Mouse (Mus musculus) stomach, embryonic 15.5 days (tissue): ENCODE measurements around the gene Vps13c. TPM values are rescaled to one million over a fixed set of nuclear protein-coding genes. Genes with fewer than 3 reads are reported as not detected.

ENCODE experiments used
- ATAC-seq: fragments of 200-750 bp; cut with Nextera tagmentation; 2 replicates; pipeline ENCODE4 v1.8.0; 2017; ENCODE audit warnings: low read depth, moderate number of reproducible peaks, moderate TSS enrichment; ENCODE audit not compliant: insufficient read depth, low FRiP score
- H3K27ac ChIP-seq: fragments of 300-500 bp; sonication (generic); 2 replicates; pipeline ENCODE4 v1.5.1; 2015; ENCODE audit warnings: mild to moderate bottlenecking, inconsistent platforms
- H3K27me3 ChIP-seq: fragments of 300-500 bp; sonication (generic); replicated peaks from 2 replicates; pipeline ENCODE4 v1.6.1; 2015; ENCODE audit warnings: inconsistent platforms
- H3K36me3 ChIP-seq: fragments of 300-500 bp; sonication (generic); 2 replicates; pipeline ENCODE4 v1.6.1; 2015; ENCODE audit warnings: inconsistent platforms
- H3K4me1 ChIP-seq: fragments of 300-500 bp; sonication (generic); 2 replicates; pipeline ENCODE4 v1.6.1; 2015; ENCODE audit warnings: inconsistent platforms
- H3K4me2 ChIP-seq: fragments of 300-500 bp; sonication (generic); 2 replicates; pipeline ENCODE4 v1.6.1; 2015; ENCODE audit warnings: mild to moderate bottlenecking, inconsistent platforms
- H3K4me3 ChIP-seq: fragments of 300-500 bp; sonication (generic); replicated peaks from 2 replicates; pipeline ENCODE4 v1.5.1; 2015; ENCODE audit warnings: inconsistent platforms
- H3K9ac ChIP-seq: fragments of 300-500 bp; sonication (generic); 2 replicates; pipeline ENCODE4 v1.6.1; 2015; ENCODE audit warnings: inconsistent platforms
- H3K9me3 ChIP-seq: fragments of 300-500 bp; sonication (generic); 2 replicates; pipeline ENCODE4 v1.6.1; 2016; ENCODE audit warnings: inconsistent platforms
- WGBS: fragments of 180-500 bp; shearing (Covaris S2); methylation state at CpG from one replicate; pipeline ENCODE4 v1.1.7; 2015; 5-methylcytosine and 5-hydroxymethylcytosine counted together
- polyA plus RNA-seq: library from polyadenylated mRNA; unstranded; fragments of >200 nt; fragmentation: Nextera tagmentation; extraction: Ambion mirVana; gene quantifications from 2 replicates; pipeline ENCODE4 v1.2.1, GENCODE M21; 2015

Gene Vps13c
- polyA plus RNA-seq, 1 experiment from 2014 or later = 6.7 TPM

- Histone ChIP-seq H3K9me3 (no peaks in the 10 kb centered on the region), H3K4me2 (no peak overlapping the region), H3K36me3 (no peaks in the 10 kb centered on the region), H3K9ac (no peak overlapping the region), H3K27me3 (no peaks in the 10 kb centered on the region), H3K4me3 (no peak overlapping the region), H3K4me1 (no peaks in the 10 kb centered on the region), H3K27ac (no peak overlapping the region)
- WGBS = 82% methylated on average over 12 of the region's 12 CpGs
- ATAC-seq = no peak
These were observed 56.6 kb downstream of the Vps13c start for GRCm38 (mm10) chr9:67896646-67897295.

DNA sequence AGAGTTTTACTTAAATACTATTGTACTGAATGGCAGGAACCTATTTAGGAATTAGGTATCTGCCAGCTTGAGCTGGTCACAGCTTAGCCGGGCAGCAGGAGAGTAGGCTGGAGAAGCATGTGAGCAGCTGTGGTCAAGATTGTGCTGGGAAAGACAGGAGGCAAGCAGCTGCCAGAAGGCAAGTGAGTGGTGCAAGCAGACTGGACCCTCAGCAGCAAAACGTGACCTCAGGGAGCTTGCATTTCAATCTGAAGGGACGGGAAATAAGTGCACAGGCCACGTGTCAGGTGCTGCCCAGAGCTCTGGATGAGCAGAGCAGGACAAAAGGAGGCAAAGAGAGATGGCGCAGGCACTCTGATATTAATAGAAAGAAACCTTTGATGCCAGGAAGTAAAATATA, 60.2 kb downstream of the Vps13c start:
- Histone ChIP-seq H3K4me3 (no peak overlapping the region), H3K36me3 (no peaks in the 10 kb centered on the region), H3K27me3 (no peaks in the 10 kb centered on the region), H3K4me1 (no peaks in the 10 kb centered on the region), H3K4me2 (no peak overlapping the region), H3K27ac (no peak overlapping the region), H3K9ac (no peak overlapping the region), H3K9me3 (no peaks in the 10 kb centered on the region)
- ATAC-seq = no peak
- 80% methylated on average over 5 of the region's 5 CpGs for WGBS

DNA sequence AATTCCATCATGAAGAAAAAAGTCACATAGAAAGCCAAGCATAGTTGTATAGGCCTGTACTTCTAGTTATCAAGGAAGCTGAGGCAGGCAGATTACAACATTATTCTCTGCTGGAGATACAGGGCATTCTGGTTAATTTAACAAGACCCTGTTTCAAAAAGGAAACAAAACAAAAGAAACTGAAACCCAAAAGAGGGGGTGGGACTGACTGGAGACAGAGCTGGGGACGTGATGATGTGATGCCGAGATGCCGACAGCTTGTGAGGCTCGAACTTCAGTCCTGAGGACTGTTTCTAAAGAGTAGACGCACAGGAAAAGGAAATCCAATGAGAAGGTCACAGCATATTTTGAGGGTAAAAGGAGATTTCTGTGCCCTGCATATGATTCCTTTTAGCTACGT, 64.2 kb downstream of the Vps13c start:
- no peaks in the 10 kb centered on the region for H3K4me1 ChIP-seq
- H3K9ac ChIP-seq = no peak overlapping the region
- no peaks in the 10 kb centered on the region for H3K27me3 ChIP-seq
- no peak overlapping the region for H3K27ac ChIP-seq
- WGBS = 88% methylated on average over 6 of the region's 6 CpGs
- H3K4me2 ChIP-seq = no peak overlapping the region
- ATAC-seq = no peak
- H3K9me3 ChIP-seq = no peaks in the 10 kb centered on the region
- peaks cover 4% of the 10 kb centered on the region for H3K36me3 ChIP-seq
- no peak overlapping the region for H3K4me3 ChIP-seq

DNA sequence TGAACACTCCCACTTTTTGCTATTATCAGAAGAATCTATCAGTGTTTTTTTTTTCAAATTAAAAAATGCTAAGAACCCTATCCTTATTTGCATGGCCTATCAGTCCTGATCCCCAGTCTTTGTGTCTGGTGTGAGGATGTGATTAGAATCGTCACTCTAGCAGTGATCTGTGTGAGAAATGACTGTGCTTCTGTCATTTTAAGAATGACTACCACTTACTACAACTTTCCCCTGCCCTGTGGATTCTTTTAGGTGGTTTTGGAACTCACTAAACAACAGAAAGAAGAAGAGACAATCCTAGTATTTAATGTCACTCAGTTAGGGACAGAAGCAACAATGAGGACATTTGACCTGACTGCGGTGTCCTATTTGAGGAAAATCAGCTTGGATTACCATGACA, 65.3 kb downstream of the Vps13c start:
- no peaks in the 10 kb centered on the region for H3K4me1 ChIP-seq
- no peak overlapping the region for H3K4me3 ChIP-seq
- H3K36me3 ChIP-seq = peaks cover 14% of the 10 kb centered on the region
- no peaks in the 10 kb centered on the region for H3K27me3 ChIP-seq
- 88% methylated on average over 2 of the region's 2 CpGs for WGBS
- H3K4me2 ChIP-seq = no peak overlapping the region
- no peak for ATAC-seq
- no peak overlapping the region for H3K9ac ChIP-seq
- no peak overlapping the region for H3K27ac ChIP-seq
- H3K9me3 ChIP-seq = no peaks in the 10 kb centered on the region

- Histone ChIP-seq H3K27ac (no peak overlapping the region), H3K4me3 (no peak overlapping the region), H3K4me1 (no peaks in the 10 kb centered on the region), H3K9me3 (no peaks in the 10 kb centered on the region), H3K27me3 (no peaks in the 10 kb centered on the region), H3K4me2 (no peak overlapping the region), H3K36me3 (peaks cover 17% of the 10 kb centered on the region), H3K9ac (no peak overlapping the region)
- 85% methylated on average over 7 of the region's 7 CpGs for WGBS
- ATAC-seq = no peak
These were observed 74.5 kb downstream of the Vps13c start for GRCm38 (mm10) chr9:67914681-67915080.

DNA sequence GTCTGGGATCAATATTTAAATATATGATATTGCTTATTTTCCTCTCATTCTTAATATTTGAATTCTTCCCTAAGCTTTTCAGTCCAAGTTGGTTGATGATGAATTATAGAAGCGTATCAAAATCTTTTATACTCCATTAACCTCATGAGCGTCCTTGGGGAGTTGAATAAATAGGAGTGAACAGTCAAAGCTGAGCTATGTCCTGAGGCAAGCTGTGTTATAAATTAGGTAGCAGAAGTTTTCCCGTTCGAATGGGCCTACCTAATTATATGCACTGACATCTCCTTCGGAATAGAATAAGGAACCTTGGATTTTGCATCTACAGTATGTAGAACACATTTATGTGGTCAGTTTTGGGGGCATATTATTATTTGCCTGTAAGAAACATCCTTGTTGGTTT, 82.2 kb downstream of the Vps13c start:
- WGBS = 90% methylated on average over 5 of the region's 5 CpGs
- H3K4me2 ChIP-seq = no peak overlapping the region
- no peaks in the 10 kb centered on the region for H3K9me3 ChIP-seq
- no peak for ATAC-seq
- H3K36me3 ChIP-seq = peaks cover 5% of the 10 kb centered on the region; the same call in 1 of the 2 replicates
- no peak overlapping the region for H3K4me3 ChIP-seq
- no peak overlapping the region for H3K9ac ChIP-seq
- no peak overlapping the region for H3K27ac ChIP-seq
- H3K4me1 ChIP-seq = no peaks in the 10 kb centered on the region
- H3K27me3 ChIP-seq = no peaks in the 10 kb centered on the region

DNA sequence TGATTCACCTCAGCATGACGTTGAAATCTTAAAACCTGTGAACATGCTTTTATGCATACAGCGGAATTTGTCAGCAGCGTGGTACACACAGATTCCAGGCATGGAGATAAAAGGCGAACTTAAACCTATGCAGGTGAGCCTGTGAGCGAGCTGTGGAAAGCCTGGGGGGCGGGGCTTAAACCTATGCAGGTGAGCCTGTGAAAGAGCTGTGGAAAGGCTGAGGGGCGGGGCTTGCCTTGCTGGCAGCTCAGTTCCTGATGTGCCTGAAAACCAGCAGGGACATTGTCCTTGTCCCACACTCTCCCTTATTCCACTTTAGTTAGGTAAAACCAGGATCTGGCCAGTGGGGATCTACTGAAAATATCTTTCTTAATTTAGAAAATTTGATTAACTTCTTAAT, 90.4 kb downstream of the Vps13c start:
- ATAC-seq = peak; percentile 63; the same call in 1 of the 2 replicates
- H3K9ac ChIP-seq = no peak overlapping the region
- no peaks in the 10 kb centered on the region for H3K4me1 ChIP-seq
- no peaks in the 10 kb centered on the region for H3K27me3 ChIP-seq
- no peak overlapping the region for H3K4me2 ChIP-seq
- 62% methylated on average over 7 of the region's 7 CpGs for WGBS
- no peaks in the 10 kb centered on the region for H3K9me3 ChIP-seq
- H3K4me3 ChIP-seq = no peak overlapping the region
- H3K36me3 ChIP-seq = no peaks in the 10 kb centered on the region
- no peak overlapping the region for H3K27ac ChIP-seq

DNA sequence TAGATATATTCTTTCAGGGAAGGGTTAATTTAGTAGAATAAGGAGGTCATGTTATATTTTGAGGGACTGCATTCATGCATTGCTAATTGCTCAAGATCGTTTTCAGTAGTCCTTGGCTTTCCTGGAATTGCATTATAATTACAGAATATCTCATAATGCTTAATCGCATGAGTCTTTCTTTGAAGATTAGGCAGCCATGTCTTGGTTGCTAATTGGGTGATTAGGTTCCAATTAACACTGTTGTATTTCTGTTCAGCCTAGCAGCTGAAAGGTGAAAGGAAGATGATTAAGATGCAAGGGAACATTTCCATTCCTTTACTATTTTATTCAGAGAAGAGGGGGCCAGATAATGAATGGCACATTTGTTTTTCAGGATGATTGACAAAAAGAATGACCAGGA, 97.1 kb downstream of the Vps13c start:
- ATAC-seq = no peak
- no peak overlapping the region for H3K4me2 ChIP-seq
- WGBS = 90% methylated on average over 2 of the region's 2 CpGs
- no peak overlapping the region for H3K27ac ChIP-seq
- H3K36me3 ChIP-seq = 0 out of 2 replicates have a peak, but pooled peaks cover 4% of the 10 kb centered on the region
- no peaks in the 10 kb centered on the region for H3K4me1 ChIP-seq
- no peaks in the 10 kb centered on the region for H3K27me3 ChIP-seq
- H3K9ac ChIP-seq = no peak overlapping the region
- H3K4me3 ChIP-seq = no peak overlapping the region
- H3K9me3 ChIP-seq = no peaks in the 10 kb centered on the region

DNA sequence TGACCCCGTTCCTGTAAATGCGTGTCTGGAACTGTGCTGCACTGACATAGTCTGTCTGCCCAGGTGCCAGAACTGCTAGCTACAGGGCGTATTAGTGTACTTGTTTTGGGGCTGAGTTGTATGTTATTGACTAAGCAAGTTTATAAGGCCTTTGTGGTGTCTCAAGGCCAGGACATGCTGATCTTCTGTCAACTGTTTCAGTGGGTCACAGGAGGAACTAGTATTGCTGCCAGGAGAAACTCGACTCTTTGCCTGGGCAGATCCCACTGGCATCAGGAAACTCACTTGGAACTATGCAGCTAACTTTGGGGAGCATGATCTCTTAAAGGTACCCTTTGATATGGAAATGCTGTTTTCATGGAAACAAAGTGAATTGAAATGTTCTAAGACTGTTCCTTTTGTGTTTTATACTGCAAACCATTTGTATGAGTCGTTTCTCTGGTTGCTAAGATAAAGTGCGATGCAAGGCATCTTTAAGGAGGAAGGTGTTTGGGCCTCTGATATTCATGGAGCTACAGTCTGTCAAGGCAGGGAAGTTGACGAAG, 115.3 kb downstream of the Vps13c start:
- no peaks in the 10 kb centered on the region for H3K4me1 ChIP-seq
- H3K9ac ChIP-seq = no peak overlapping the region
- no peaks in the 10 kb centered on the region for H3K27me3 ChIP-seq
- WGBS = 80% methylated on average over 7 of the region's 7 CpGs
- H3K4me2 ChIP-seq = no peak overlapping the region
- no peak overlapping the region for H3K27ac ChIP-seq
- H3K36me3 ChIP-seq = peaks cover 15% of the 10 kb centered on the region
- H3K9me3 ChIP-seq = no peaks in the 10 kb centered on the region
- ATAC-seq = no peak
- no peak overlapping the region for H3K4me3 ChIP-seq

GRCm38 (mm10) chr9:67961953-67962352, 121.8 kb downstream of the Vps13c start:
- Histone ChIP-seq H3K36me3 (peaks cover 13% of the 10 kb centered on the region), H3K9ac (no peak overlapping the region), H3K9me3 (no peaks in the 10 kb centered on the region), H3K27ac (no peak overlapping the region), H3K4me1 (no peaks in the 10 kb centered on the region), H3K27me3 (no peaks in the 10 kb centered on the region), H3K4me3 (no peak overlapping the region), H3K4me2 (no peak overlapping the region)
- 78% methylated on average over 5 of the region's 5 CpGs for WGBS
- no peak for ATAC-seq

DNA sequence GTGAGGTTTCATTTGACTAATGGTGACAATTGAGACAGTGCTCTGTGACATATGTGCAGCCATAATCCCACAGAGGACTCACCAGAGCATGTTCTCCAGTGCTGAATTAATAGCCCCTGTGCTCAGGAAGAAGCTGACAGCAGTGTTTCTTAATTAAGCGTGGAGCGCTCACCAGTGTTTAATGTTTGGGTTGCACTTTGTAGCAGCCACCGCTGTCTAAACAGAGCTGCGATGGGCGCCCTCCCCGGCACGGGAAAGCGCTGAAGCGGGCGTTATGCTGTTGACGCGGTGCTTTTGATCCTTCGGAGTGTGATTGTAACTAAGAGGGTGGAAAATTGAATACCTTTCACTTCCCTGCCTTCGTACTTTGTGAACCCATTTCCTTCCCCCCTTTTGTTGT, 125.7 kb downstream of the Vps13c start:
- Histone ChIP-seq H3K9ac (no peak overlapping the region), H3K27me3 (no peaks in the 10 kb centered on the region), H3K4me1 (no peaks in the 10 kb centered on the region), H3K4me3 (no peak overlapping the region), H3K36me3 (peaks cover 13% of the 10 kb centered on the region), H3K9me3 (no peaks in the 10 kb centered on the region), H3K27ac (no peak overlapping the region), H3K4me2 (no peak overlapping the region)
- 46% methylated on average over 14 of the region's 14 CpGs for WGBS
- ATAC-seq = no peak

- H3K27me3 ChIP-seq = no peaks in the 10 kb centered on the region
- peaks cover 9% of the 10 kb centered on the region for H3K36me3 ChIP-seq
- H3K9ac ChIP-seq = no peak overlapping the region
- H3K4me1 ChIP-seq = no peaks in the 10 kb centered on the region
- H3K27ac ChIP-seq = no peak overlapping the region
- WGBS = 66% methylated on average over 3 of the region's 3 CpGs
- no peaks in the 10 kb centered on the region for H3K9me3 ChIP-seq
- no peak overlapping the region for H3K4me2 ChIP-seq
- ATAC-seq = no peak
- no peak overlapping the region for H3K4me3 ChIP-seq
These were observed 126.8 kb downstream of the Vps13c start for GRCm38 (mm10) chr9:67967011-67967410.

GRCm38 (mm10) chr9:67973451-67973850, 133.3 kb downstream of the Vps13c start:
- Histone ChIP-seq H3K4me2 (no peak overlapping the region), H3K4me3 (no peak overlapping the region), H3K9me3 (no peaks in the 10 kb centered on the region), H3K27ac (no peak overlapping the region), H3K4me1 (no peaks in the 10 kb centered on the region), H3K27me3 (no peaks in the 10 kb centered on the region), H3K9ac (no peak overlapping the region), H3K36me3 (peaks cover 6% of the 10 kb centered on the region; the same call in 1 of the 2 replicates)
- no peak for ATAC-seq
- 37% methylated on average over 6 of the region's 6 CpGs for WGBS
